Mouse (Mus musculus) liver, adult (tissue): ENCODE data around the gene Gm6034.
"Not testable (repeated sequence)": the region's sequence is repeated elsewhere in the genome, so short reads cannot be mapped to it uniquely, and the experiment has no call there.

Experiments
- GATA4 ChIP-seq: IDR thresholded peaks from 2 replicates; pipeline ENCODE4 v1.6.1; 2014; ENCODE audit warnings: mild to moderate bottlenecking, low read length; ENCODE audit not compliant: insufficient replicate concordance

The Gm6034 gene

GRCm38 (mm10) chr17:36019519-36019918 lies 23.2 kb upstream of the Gm6034 start:
- no peak for TF ChIP-seq GATA4

- TF ChIP-seq GATA4, result peak; percentile 89
These were observed 22.3 kb upstream of the Gm6034 start, which contains the start of gene H2-T24 for GRCm38 (mm10) chr17:36020191-36021073. Gene H2-T24 (minus strand): TSS chr17:36020560.

- TF ChIP-seq GATA4, result no peak
These were observed 21.5 kb upstream of the Gm6034 start for GRCm38 (mm10) chr17:36021309-36021708.

GRCm38 (mm10) chr17:36022098-36022497 lies 20.7 kb upstream of the Gm6034 start:
- TF ChIP-seq GATA4, result no peak

GRCm38 (mm10) chr17:36022922-36023321 lies 19.8 kb upstream of the Gm6034 start:
- no peak for TF ChIP-seq GATA4

GRCm38 (mm10) chr17:36023710-36024654 lies 18.8 kb upstream of the Gm6034 start:
- TF ChIP-seq GATA4, result peak; percentile 66; the same call in 1 of the 2 replicates

- TF ChIP-seq GATA4, result peak; percentile 75; the same call in 1 of the 2 replicates
These were observed 17.6 kb upstream of the Gm6034 start for GRCm38 (mm10) chr17:36025197-36025596.

- no peak for TF ChIP-seq GATA4
These were observed 16.9 kb upstream of the Gm6034 start for GRCm38 (mm10) chr17:36025901-36026300.

- no peak for TF ChIP-seq GATA4
These were observed 15.1 kb upstream of the Gm6034 start for GRCm38 (mm10) chr17:36027663-36028062.

GRCm38 (mm10) chr17:36028879-36029619 lies 13.7 kb upstream of the Gm6034 start:
- no peak for TF ChIP-seq GATA4

GRCm38 (mm10) chr17:36030046-36030702 lies 12.6 kb upstream of the Gm6034 start:
- peak; percentile 60; the same call in 1 of the 2 replicates for TF ChIP-seq GATA4

GRCm38 (mm10) chr17:36032351-36032875 lies 10.3 kb upstream of the Gm6034 start, which contains the start of gene H2-T23:
Gene H2-T23 (minus strand): TSS chr17:36032855.
- TF ChIP-seq GATA4, result not testable (repeated sequence)

GRCm38 (mm10) chr17:36043286-36043685 lies 525 bp downstream of the Gm6034 start:
- TF ChIP-seq GATA4, result no peak

GRCm38 (mm10) chr17:36058362-36058761 lies 15.6 kb downstream of the Gm6034 start, which contains the start of gene Gm11127:
Gene Gm11127 (minus strand): TSS chr17:36058371.
- TF ChIP-seq GATA4, result not testable (repeated sequence)
